Mouse (Mus musculus) adrenal gland, postnatal 14 days (tissue): ENCODE measurements at regions not wholly inside any gene's neighbourhood (a gene's known extent, or its start where the extent isn't known, plus 50 kb on each side); places are given as distances from the start of the nearest gene placed in this dataset.

ENCODE experiments used
- DNase-seq: peaks from one replicate; pipeline ENCODE4 v3.0.0; 2021; ENCODE audit warnings: mixed read lengths

DNA sequence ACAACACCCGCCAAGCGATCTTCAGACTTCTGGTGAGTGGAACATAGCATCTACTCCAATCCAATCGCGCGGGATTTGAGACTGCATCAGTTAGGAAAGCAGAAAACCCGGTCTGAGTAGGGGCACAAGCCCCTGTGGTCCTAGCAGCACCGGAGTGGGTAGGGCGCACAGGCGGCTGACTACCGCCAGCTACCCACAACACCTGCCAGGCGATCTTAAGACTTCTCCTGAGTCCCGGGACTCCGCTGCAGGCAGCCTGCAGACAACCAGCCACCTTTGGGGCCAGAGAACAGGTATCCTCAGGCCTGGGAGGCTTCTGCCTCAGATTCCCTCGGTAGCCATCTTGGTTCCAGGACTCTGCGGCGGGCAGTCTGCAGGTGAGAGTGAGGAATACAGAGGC is 208.2 kb upstream of the Pdzrn3 start:
- no peak for DNase-seq

GRCm38 (mm10) chr6:101580824-101581223 is 203.1 kb upstream of the Pdzrn3 start:
- DNase-seq: no peak

DNA sequence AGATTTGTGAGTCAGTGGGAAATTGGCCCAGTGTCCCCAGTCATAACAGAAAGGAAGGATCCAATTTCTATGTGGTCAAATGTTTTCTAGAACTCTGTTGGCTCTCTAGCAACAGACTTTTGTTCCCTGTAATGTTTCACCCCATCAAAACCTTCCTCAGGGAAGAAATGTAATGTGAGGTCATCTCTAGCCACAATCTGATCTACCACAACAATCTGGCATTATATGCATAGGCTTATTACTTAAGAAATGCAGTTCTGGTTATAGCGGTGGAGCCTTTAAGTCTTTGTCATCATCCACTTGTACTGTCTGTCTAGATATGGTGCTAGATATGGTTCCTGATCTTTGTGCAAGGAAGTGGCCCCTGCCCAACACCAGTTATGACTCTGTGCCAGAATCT is 178.4 kb upstream of the Pdzrn3 start:
- DNase-seq: no peak

- no peak for DNase-seq
Measured at GRCm38 (mm10) chr6:101554965-101555604, 177.4 kb upstream of the Pdzrn3 start.

GRCm38 (mm10) chr6:101550501-101551268 is 173.0 kb upstream of the Pdzrn3 start:
- DNase-seq: no peak

DNA sequence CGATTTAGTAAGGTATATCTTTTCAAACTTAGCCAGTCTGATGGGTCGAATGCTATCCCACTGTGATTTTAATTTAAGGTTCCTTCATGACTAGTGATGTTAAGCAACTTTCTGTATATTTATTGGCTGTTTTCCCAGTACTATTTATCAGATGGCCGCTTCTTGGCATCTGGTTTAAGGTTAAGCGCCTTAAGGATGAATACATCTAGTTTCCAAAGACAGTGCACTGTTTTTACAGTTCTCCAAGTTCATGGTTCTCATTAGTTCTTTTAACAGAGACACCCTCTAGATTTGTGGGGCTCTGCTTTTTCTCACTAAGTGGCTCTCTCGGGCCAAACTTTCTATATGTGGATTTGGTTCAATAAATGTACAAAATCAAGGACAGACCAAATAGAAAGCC is 159.9 kb upstream of the Pdzrn3 start:
- no peak for DNase-seq

DNA sequence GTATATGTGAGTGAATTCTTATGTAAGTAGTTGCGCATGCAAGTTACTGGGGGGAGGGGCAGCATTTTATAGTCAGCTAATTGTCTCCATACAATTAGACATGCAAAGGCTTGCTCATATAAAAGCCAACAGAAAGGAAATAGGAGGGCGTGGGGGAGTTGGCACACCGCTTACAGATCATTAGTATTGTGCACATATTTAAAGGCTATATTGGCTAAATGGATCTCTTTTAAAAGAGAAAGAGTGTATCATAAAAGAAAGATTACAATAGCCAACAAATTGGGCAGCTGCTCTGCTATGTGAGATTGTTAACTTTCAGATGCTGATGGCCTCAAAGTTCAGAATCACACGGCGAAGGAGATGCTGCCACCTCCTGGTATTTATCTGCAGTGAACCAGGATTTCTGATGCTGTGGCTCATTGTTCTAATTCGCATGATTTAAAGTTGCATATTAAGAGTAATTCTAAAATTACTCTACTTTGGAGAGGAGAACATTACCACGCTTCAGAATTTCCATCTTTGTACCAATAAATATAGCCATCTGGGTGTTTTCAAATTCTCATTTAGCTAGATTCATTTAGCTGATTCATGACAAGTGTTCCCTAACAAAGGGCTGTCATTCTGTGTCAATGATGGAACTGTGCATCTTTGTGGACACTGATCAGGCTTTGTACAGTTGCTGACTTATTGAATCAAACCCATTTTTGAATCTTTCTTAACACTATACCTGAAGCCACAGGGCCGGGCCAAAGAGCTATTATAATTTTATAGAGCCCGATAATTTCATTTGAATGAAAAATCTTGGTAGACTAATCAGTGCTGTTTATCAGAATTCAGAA is 156.7 kb upstream of the Pdzrn3 start:
- DNase-seq: peak; percentile 56

GRCm38 (mm10) chr6:101532436-101532835 is 154.7 kb upstream of the Pdzrn3 start:
- DNase-seq: peak; percentile 33

- DNase-seq: peak; percentile 14
Measured at GRCm38 (mm10) chr6:101531914-101532313, 154.2 kb upstream of the Pdzrn3 start.

- no peak for DNase-seq
Measured at GRCm38 (mm10) chr6:101525129-101525528, 147.4 kb upstream of the Pdzrn3 start.

DNA sequence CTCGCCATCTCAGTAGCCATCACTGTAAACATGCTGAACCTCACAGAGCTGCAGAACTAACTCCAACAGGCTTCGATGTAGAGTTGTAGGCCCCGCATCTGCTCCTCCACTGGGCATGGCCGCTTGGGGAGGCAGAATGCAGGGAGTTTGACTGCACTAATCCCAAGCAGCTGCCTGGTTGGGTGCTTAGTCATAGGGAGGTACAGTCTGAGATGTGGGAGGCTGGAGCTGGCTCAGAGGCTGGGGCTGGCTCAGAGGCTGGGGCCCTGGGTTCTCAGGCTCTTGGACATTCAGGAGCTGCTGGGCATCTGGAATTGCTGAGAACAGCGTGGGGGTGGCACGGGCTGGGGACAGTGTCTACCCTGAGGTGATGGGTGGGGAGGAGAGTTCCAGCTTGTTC is 143.6 kb upstream of the Pdzrn3 start:
- DNase-seq: peak; percentile 5

- DNase-seq: no peak
Measured at GRCm38 (mm10) chr6:101520755-101521154, 143.1 kb upstream of the Pdzrn3 start.

GRCm38 (mm10) chr6:101518904-101519701 is 141.4 kb upstream of the Pdzrn3 start:
- peak; percentile 18 for DNase-seq

DNA sequence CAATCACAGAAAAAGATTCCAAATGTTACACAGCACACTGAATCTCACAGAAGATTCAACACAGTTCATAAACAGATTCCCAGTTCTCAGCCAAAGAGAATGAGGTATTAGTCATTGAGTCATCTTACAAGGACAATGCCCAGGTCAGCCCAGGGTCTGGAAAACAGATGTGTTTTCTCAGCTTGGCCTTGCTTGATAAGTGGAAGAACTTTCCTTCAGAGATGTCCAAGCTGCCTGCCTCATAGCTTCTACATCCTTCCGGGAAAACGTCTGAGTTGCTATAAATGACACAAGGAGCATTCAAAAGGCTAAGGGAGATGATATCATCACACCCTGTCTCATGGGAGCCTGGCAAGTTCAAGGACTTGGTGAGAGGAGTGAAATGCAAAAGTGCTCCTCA is 139.9 kb upstream of the Pdzrn3 start:
- DNase-seq: peak; percentile 11

- DNase-seq: peak; percentile 53
Measured at GRCm38 (mm10) chr6:101513696-101514095, 136.0 kb upstream of the Pdzrn3 start.

- no peak for DNase-seq
Measured at GRCm38 (mm10) chr6:101502149-101502548, 124.5 kb upstream of the Pdzrn3 start.

- DNase-seq: no peak
Measured at GRCm38 (mm10) chr6:101501716-101502115, 124.0 kb upstream of the Pdzrn3 start.

DNA sequence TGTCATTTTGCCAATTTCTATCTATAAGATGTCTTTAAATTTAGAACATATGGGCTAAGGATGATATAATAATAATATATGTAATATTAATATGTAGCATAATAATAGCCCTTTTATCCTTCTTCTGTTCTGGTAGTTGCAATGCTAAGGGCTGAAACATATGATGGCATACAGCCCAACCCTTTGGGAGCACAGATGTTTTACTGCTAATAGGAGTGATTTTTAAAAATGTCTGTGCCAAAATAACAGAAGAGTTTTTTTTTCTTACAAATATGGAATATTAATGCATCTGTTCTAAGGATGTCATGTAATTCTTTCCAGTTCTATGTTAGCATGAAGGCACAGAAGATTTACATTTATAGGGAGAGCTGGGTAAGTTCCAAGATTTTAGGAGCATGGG is 122.5 kb upstream of the Pdzrn3 start:
- no peak for DNase-seq

DNA sequence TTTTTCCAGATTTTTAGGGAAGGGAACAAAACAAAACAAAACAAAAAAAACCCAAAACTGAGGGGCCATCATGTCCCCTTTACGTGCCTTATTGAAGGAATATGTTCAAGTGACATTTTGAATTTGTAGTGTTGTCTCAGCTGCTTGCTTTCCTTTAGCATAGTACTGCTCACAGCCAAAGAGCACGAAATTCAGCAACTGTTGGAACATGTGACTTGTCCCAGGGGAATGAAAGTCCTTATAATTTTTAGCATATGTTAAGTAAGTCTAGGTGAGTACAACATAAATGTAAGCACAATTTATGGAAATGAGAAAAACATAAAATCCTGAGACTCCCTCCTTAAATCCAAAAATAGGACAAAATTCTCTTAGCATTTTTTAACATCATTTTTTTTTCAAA is 110.8 kb upstream of the Pdzrn3 start:
- no peak for DNase-seq

- DNase-seq: peak; percentile 68
Measured at GRCm38 (mm10) chr6:101484526-101485287, 107.0 kb upstream of the Pdzrn3 start.
